Comparison of ENCODE assay signal across 8 mouse cellular contexts in the genomic region with DNA sequence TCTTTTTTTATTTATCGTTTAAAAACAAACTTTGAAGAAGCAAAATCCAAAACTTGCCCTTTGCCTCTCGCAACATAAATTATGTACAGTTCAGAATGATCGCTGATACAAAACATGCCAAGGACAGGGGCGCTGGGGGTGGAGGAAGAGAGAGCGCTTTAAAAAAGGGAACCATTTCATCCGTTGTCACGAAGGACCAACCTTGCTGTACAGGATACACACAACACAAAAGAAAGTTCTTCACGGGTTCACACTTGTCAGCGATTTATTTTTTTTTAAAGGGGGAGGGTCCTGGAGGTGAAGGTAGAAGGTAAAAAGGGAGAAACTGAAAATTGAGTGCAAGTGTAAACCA. TPM values are rescaled to one million over a fixed set of nuclear protein-coding genes. Genes with fewer than 3 reads are reported as not detected.
A peak's percentile ranks its signal among the peaks of the same experiment; 100 is the strongest.
DNase-seq lines count a peak whose midpoint lies in the region; ATAC-seq and TF ChIP-seq lines count a peak whose summit lies in the region.

No protein-coding gene starts in this region.

- 6% methylated on average over 9 of the region's 9 CpGs for WGBS in cerebellum, adult 2 months
- 18% methylated on average over 9 of the region's 9 CpGs for WGBS in forebrain, embryonic 15.5 days
- WGBS in liver, embryonic 16.5 days (ENCODE audit: insufficient replicate concordance) = 3% methylated on average over 9 of the region's 9 CpGs

- TF ChIP-seq POLR2A in cerebellum, adult 2 months (IDR thresholded peaks at IDR 0.05; ENCODE audit: borderline replicate concordance, insufficient read depth, low read length) = no peak

- peak overlapping the region; percentile 43 for H3ac ChIP-seq in C2C12 (ENCODE audit: control insufficient read depth, insufficient read length, low read depth)

- peak overlapping the region; percentile 64 for H3K9ac ChIP-seq in forebrain, embryonic 15.5 days (replicated peaks)
- H3K9ac ChIP-seq in liver, embryonic 16.5 days (ENCODE audit: low read depth, low read length) = peak overlapping the region; percentile 96

- H3K4me1 ChIP-seq in cerebellum, adult 2 months (ENCODE audit: control insufficient read depth, insufficient read depth, low read length) = no peaks in the 10 kb centered on the region
- peaks cover 16% of the 10 kb centered on the region for H3K4me1 ChIP-seq in forebrain, embryonic 15.5 days
- H3K4me1 ChIP-seq in liver, embryonic 16.5 days (ENCODE audit: control insufficient read depth, low read depth, low read length) = peaks cover 59% of the 10 kb centered on the region

- DNase-seq in cerebellum, adult 2 months = no peak
- no peak for DNase-seq in cerebellum, postnatal 10 days
- no peak for DNase-seq in adrenal gland, postnatal 25 days
- DNase-seq in cerebellum, postnatal 36 days = no peak
- DNase-seq in right cerebral cortex, postnatal 25 days = no peak

- H3K4me2 ChIP-seq in forebrain, embryonic 15.5 days (replicated peaks) = peak overlapping the region; percentile 81
- H3K4me2 ChIP-seq in liver, embryonic 16.5 days (ENCODE audit: low read depth, low read length) = peak overlapping the region; percentile 78

- peak; percentile 35 for ATAC-seq in forebrain, embryonic 15.5 days (replicated peaks)
- ATAC-seq in liver, embryonic 16.5 days (ENCODE audit: low read depth) = no peak

- no peak overlapping the region for H3K27ac ChIP-seq in cerebellum, adult 2 months (ENCODE audit: insufficient read depth, low read length)
- peak overlapping the region; percentile 85 for H3K27ac ChIP-seq in forebrain, embryonic 15.5 days (replicated peaks)
- peak overlapping the region; percentile 99 for H3K27ac ChIP-seq in liver, embryonic 16.5 days (ENCODE audit: low read length)

- H3K79me3 ChIP-seq in C2C12 (ENCODE audit: low read depth) = peaks cover 28% of the 10 kb centered on the region

- peak overlapping the region; percentile 100 for H3K4me3 ChIP-seq in cerebellum, adult 2 months (replicated peaks; ENCODE audit: insufficient read depth, low read depth, low read length)
- peak overlapping the region; percentile 99 for H3K4me3 ChIP-seq in C2C12 (ENCODE audit: insufficient read depth, poor library complexity, severe bottlenecking)
- H3K4me3 ChIP-seq in forebrain, embryonic 15.5 days = peak overlapping the region; percentile 72
- H3K4me3 ChIP-seq in liver, embryonic 16.5 days (ENCODE audit: low read depth, low read length) = peak overlapping the region; percentile 89

- H3K27me3 ChIP-seq in cerebellum, adult 2 months (ENCODE audit: control insufficient read depth, insufficient read depth, low read length) = no peaks in the 10 kb centered on the region
- no peaks in the 10 kb centered on the region for H3K27me3 ChIP-seq in C2C12 (ENCODE audit: control insufficient read depth, insufficient read depth, insufficient read length)
- no peaks in the 10 kb centered on the region for H3K27me3 ChIP-seq in forebrain, embryonic 15.5 days
- H3K27me3 ChIP-seq in liver, embryonic 16.5 days (ENCODE audit: control insufficient read depth, insufficient read depth, low read depth, low read length) = no peaks in the 10 kb centered on the region

- TF ChIP-seq CTCF in cerebellum, adult 2 months (IDR thresholded peaks at IDR 0.05; ENCODE audit: borderline replicate concordance, insufficient read depth, low read depth, low read length) = no peak
- TF ChIP-seq CTCF in C2C12 (IDR thresholded peaks at IDR 0.05; ENCODE audit: control insufficient read depth, insufficient read depth, insufficient read length) = no peak

- peaks cover 47% of the 10 kb centered on the region for H3K36me3 ChIP-seq in C2C12 (ENCODE audit: control insufficient read depth, insufficient read depth)
- peaks cover 35% of the 10 kb centered on the region for H3K36me3 ChIP-seq in forebrain, embryonic 15.5 days
- H3K36me3 ChIP-seq in liver, embryonic 16.5 days (ENCODE audit: control insufficient read depth, insufficient read depth) = peaks cover 33% of the 10 kb centered on the region

- no peaks in the 10 kb centered on the region for H3K9me3 ChIP-seq in forebrain, embryonic 15.5 days
- H3K9me3 ChIP-seq in liver, embryonic 16.5 days (replicated peaks; ENCODE audit: control insufficient read depth, low read length) = no peaks in the 10 kb centered on the region

- peaks cover 45% of the 10 kb centered on the region for H3K79me2 ChIP-seq in C2C12 (ENCODE audit: control insufficient read depth, insufficient read depth)

TF ChIP-seq in C2C12, 6 proteins besides CTCF, POLR2A, EP300 and RAD21:
- TF ChIP-seq CEBPB (IDR thresholded peaks at IDR 0.05; ENCODE audit: low read depth) (no peak), MYOG (IDR thresholded peaks at IDR 0.05; ENCODE audit: control insufficient read depth, extremely low read depth, insufficient read length) (no peak), FOSL1 (IDR thresholded peaks at IDR 0.05; ENCODE audit: insufficient read depth, low read length, poor library complexity, severe bottlenecking) (no peak), USF1 (IDR thresholded peaks at IDR 0.05; ENCODE audit: low read depth) (no peak), MYOD1 (IDR thresholded peaks at IDR 0.05; ENCODE audit: control insufficient read depth, insufficient read length, low read depth) (no peak), MAX (IDR thresholded peaks at IDR 0.05) (no peak)
TF ChIP-seq in C2C12: peak in this region for 0.

RNA-seq across cellular contexts. Expression of a gene that starts 0.3 kb away (rescaled TPM):
- polyA plus RNA-seq in cerebellum, adult 2 months (2012; rRNA removed) = 90.3 and 93.6 TPM in 2 replicates
- polyA plus RNA-seq in C2C12 (2012; fragmentation: generic; extraction: Trizol) = 132 TPM
- polyA plus RNA-seq in forebrain, embryonic 15.5 days (2015; fragmentation: Nextera tagmentation; extraction: Ambion mirVana) = 89.0 and 91.7 TPM in 2 replicates
- polyA plus RNA-seq in liver, embryonic 16.5 days (2015; fragmentation: Nextera tagmentation; extraction: Ambion mirVana) = 86.8 and 90.6 TPM in 2 replicates
- 60.4 and 78.6 TPM in 2 replicates for total RNA-seq in adrenal gland, postnatal 25 days (2021)

RNA-seq across cellular contexts. Expression of a gene that starts 22.4 kb away (rescaled TPM):
- polyA plus RNA-seq in cerebellum, adult 2 months (2012; rRNA removed) = 1.0 and 1.3 TPM in 2 replicates
- polyA plus RNA-seq in C2C12 (2012; fragmentation: generic; extraction: Trizol) = 0.11 TPM
- 0.46 and 0.47 TPM in 2 replicates for polyA plus RNA-seq in forebrain, embryonic 15.5 days (2015; fragmentation: Nextera tagmentation; extraction: Ambion mirVana)
- not detected in 2 replicates for polyA plus RNA-seq in liver, embryonic 16.5 days (2015; fragmentation: Nextera tagmentation; extraction: Ambion mirVana)
- total RNA-seq in adrenal gland, postnatal 25 days (2021) = 0.09 and 0.24 TPM in 2 replicates

RNA-seq across cellular contexts. Expression of a gene that starts 39.3 kb away (rescaled TPM):
- 49.9 and 52.6 TPM in 2 replicates for polyA plus RNA-seq in cerebellum, adult 2 months (2012; rRNA removed)
- 23.8 TPM for polyA plus RNA-seq in C2C12 (2012; fragmentation: generic; extraction: Trizol)
- 13.9 and 14.3 TPM in 2 replicates for polyA plus RNA-seq in forebrain, embryonic 15.5 days (2015; fragmentation: Nextera tagmentation; extraction: Ambion mirVana)
- 3.9 and 4.0 TPM in 2 replicates for polyA plus RNA-seq in liver, embryonic 16.5 days (2015; fragmentation: Nextera tagmentation; extraction: Ambion mirVana)
- 63.0 and 83.0 TPM in 2 replicates for total RNA-seq in adrenal gland, postnatal 25 days (2021)

RNA-seq across cellular contexts. Expression of a gene that starts 42.0 kb away (rescaled TPM):
- polyA plus RNA-seq in cerebellum, adult 2 months (2012; rRNA removed) = not detected in 2 replicates
- 0.09 TPM for polyA plus RNA-seq in C2C12 (2012; fragmentation: generic; extraction: Trizol)
- 0.19 and 0.25 TPM in 2 replicates for polyA plus RNA-seq in forebrain, embryonic 15.5 days (2015; fragmentation: Nextera tagmentation; extraction: Ambion mirVana)
- polyA plus RNA-seq in liver, embryonic 16.5 days (2015; fragmentation: Nextera tagmentation; extraction: Ambion mirVana) = not detected in 2 replicates
- not detected in 2 replicates for total RNA-seq in adrenal gland, postnatal 25 days (2021)

RNA-seq across cellular contexts. Expression of a gene that starts 53.7 kb away (rescaled TPM):
- polyA plus RNA-seq in cerebellum, adult 2 months (2012; rRNA removed) = 0.15 and 0.22 TPM in 2 replicates
- polyA plus RNA-seq in C2C12 (2012; fragmentation: generic; extraction: Trizol) = 14.5 TPM
- not detected in 2 replicates for polyA plus RNA-seq in forebrain, embryonic 15.5 days (2015; fragmentation: Nextera tagmentation; extraction: Ambion mirVana)
- not detected in 2 replicates for polyA plus RNA-seq in liver, embryonic 16.5 days (2015; fragmentation: Nextera tagmentation; extraction: Ambion mirVana)
- 0.43 and 0.55 TPM in 2 replicates for total RNA-seq in adrenal gland, postnatal 25 days (2021)
